Mouse (Mus musculus) megakaryocyte, adult 5-6 weeks (primary cell): Measurements from ENCODE around the gene Grk5. TPM values are rescaled to one million over a fixed set of nuclear protein-coding genes. Genes with fewer than 3 reads are reported as not detected.

Source experiments
- ATAC-seq: 2 replicates; pipeline ENCODE4 v1.8.0; 2016; ENCODE audit warnings: mild to moderate bottlenecking, inconsistent platforms; ENCODE audit not compliant: poor library complexity, severe bottlenecking
- total RNA-seq, 2 experiments: library from RNA; stranded (forward) in 1 of 2; stranded (reverse) in 1 of 2; fragments of 153-499, 151-499 nt in 1 of 2; fragments of 221-1000, 200-1000 nt in 1 of 2; gene quantifications; 2 replicates each; pipeline versions ENCODE4 v1.2.3 to v1.2.4; 2015 to 2017

The Grk5 gene
- total RNA-seq, 2 experiments from 2014 or later, result 27.6 to 27.7 TPM

GRCm38 (mm10) chr19:60972281-60973015 is 82.9 kb downstream of the Grk5 start:
- no peak for ATAC-seq

- no peak for ATAC-seq
These were observed 84.0 kb downstream of the Grk5 start for GRCm38 (mm10) chr19:60973508-60973907.

- ATAC-seq, result 0 out of 2 replicates have a peak, but pooled peaks have one; percentile 26
These were observed 90.0 kb downstream of the Grk5 start for GRCm38 (mm10) chr19:60979581-60979980.

- ATAC-seq, result 0 out of 2 replicates have a peak, but pooled peaks have one; percentile 8
These were observed 91.8 kb downstream of the Grk5 start for GRCm38 (mm10) chr19:60981391-60981790.

- peak; percentile 83 for ATAC-seq
These were observed 92.3 kb downstream of the Grk5 start for GRCm38 (mm10) chr19:60981894-60982293.

- no peak for ATAC-seq
These were observed 100.2 kb downstream of the Grk5 start for GRCm38 (mm10) chr19:60989766-60990165.

GRCm38 (mm10) chr19:60994214-60994613 is 104.7 kb downstream of the Grk5 start:
- ATAC-seq, result peak; percentile 15; the same call in 1 of the 2 replicates

- ATAC-seq, result no peak
These were observed 105.3 kb downstream of the Grk5 start for GRCm38 (mm10) chr19:60994845-60995244.

GRCm38 (mm10) chr19:60997784-60998183 is 108.2 kb downstream of the Grk5 start:
- ATAC-seq, result no peak

- peak; percentile 47 for ATAC-seq
These were observed 110.1 kb downstream of the Grk5 start for GRCm38 (mm10) chr19:60999652-61000051.

GRCm38 (mm10) chr19:61000958-61001357 is 111.4 kb downstream of the Grk5 start:
- no peak for ATAC-seq

GRCm38 (mm10) chr19:61009266-61009665 is 119.7 kb downstream of the Grk5 start:
- ATAC-seq, result no peak

GRCm38 (mm10) chr19:61017477-61018266 is 128.1 kb downstream of the Grk5 start:
- ATAC-seq, result peak; percentile 91

GRCm38 (mm10) chr19:61021502-61021901 is 132.0 kb downstream of the Grk5 start:
- no peak for ATAC-seq

- ATAC-seq, result no peak
These were observed 132.5 kb downstream of the Grk5 start for GRCm38 (mm10) chr19:61021939-61022566.

GRCm38 (mm10) chr19:61031570-61031969 is 142.0 kb downstream of the Grk5 start:
- no peak for ATAC-seq

- no peak for ATAC-seq
These were observed 149.6 kb downstream of the Grk5 start for GRCm38 (mm10) chr19:61039151-61039550.

GRCm38 (mm10) chr19:61048646-61049045 is 159.1 kb downstream of the Grk5 start:
- no peak for ATAC-seq

- ATAC-seq, result no peak
These were observed 159.9 kb downstream of the Grk5 start for GRCm38 (mm10) chr19:61049413-61049812.

- ATAC-seq, result no peak
These were observed 161.6 kb downstream of the Grk5 start for GRCm38 (mm10) chr19:61051151-61051550.

- peak; percentile 69 for ATAC-seq
These were observed 162.5 kb downstream of the Grk5 start for GRCm38 (mm10) chr19:61052008-61052407.
